Mouse (Mus musculus): Measurements from ENCODE around the gene Mafb. TPM values are rescaled to one million over a fixed set of nuclear protein-coding genes. Genes with fewer than 3 reads are reported as not detected.

Mafb gene
- polyA plus RNA-seq, 1 experiment from 2014 or later: 3.4 TPM

- WGBS: 50% methylated on average over 4 of the region's 4 CpGs
- H3K4me2 ChIP-seq: no peak overlapping the region
- DNase-seq (ENCODE audit: low spot score, missing footprints) (no peak), ATAC-seq (ENCODE audit: low FRiP score) (no peak)
- no peaks in the 10 kb centered on the region for H3K27me3 ChIP-seq (ENCODE audit: control insufficient read depth, insufficient read depth, low read length)
- H3K9ac ChIP-seq (ENCODE audit: low read length): no peak overlapping the region
- no peaks in the 10 kb centered on the region for H3K9me3 ChIP-seq (ENCODE audit: control insufficient read depth, low read length)
- H3K4me1 ChIP-seq (ENCODE audit: control insufficient read depth, insufficient read depth, low read length): no peaks in the 10 kb centered on the region
- no peak overlapping the region for H3K4me3 ChIP-seq (ENCODE audit: low read depth, low read length)
- H3K36me3 ChIP-seq (ENCODE audit: control insufficient read depth, insufficient read depth, low read length): no peaks in the 10 kb centered on the region
- H3K27ac ChIP-seq (ENCODE audit: low read depth, low read length): no peak overlapping the region
Observed at GRCm38 (mm10) chr2:160321829-160322228, 45.0 kb downstream of the Mafb start.

GRCm38 (mm10) chr2:160318255-160318654 lies 48.6 kb downstream of the Mafb start:
- no peaks in the 10 kb centered on the region for H3K27me3 ChIP-seq (ENCODE audit: control insufficient read depth, insufficient read depth, low read length)
- no peak overlapping the region for H3K9ac ChIP-seq (ENCODE audit: low read length)
- no peak overlapping the region for H3K4me3 ChIP-seq (ENCODE audit: low read depth, low read length)
- 89% methylated on average over 4 of the region's 4 CpGs for WGBS
- no peak overlapping the region for H3K4me2 ChIP-seq
- ATAC-seq (ENCODE audit: low FRiP score) (no peak), DNase-seq (ENCODE audit: low spot score, missing footprints) (no peak)
- no peaks in the 10 kb centered on the region for H3K36me3 ChIP-seq (ENCODE audit: control insufficient read depth, insufficient read depth, low read length)
- no peaks in the 10 kb centered on the region for H3K4me1 ChIP-seq (ENCODE audit: control insufficient read depth, insufficient read depth, low read length)
- no peak overlapping the region for H3K27ac ChIP-seq (ENCODE audit: low read depth, low read length)
- no peaks in the 10 kb centered on the region for H3K9me3 ChIP-seq (ENCODE audit: control insufficient read depth, low read length)

Other genes with a start within 250 kb of the Mafb start
- gene Gm826, start 32.9 kb downstream of the Mafb start, polyA plus RNA-seq (2014; fragmentation: Nextera tagmentation; extraction: Ambion mirVana): not detected in 2 replicates

All from midbrain, embryonic 11.5 days (tissue).